Comparison of ENCODE assay signal across 8 mouse cellular contexts in the genomic region with DNA sequence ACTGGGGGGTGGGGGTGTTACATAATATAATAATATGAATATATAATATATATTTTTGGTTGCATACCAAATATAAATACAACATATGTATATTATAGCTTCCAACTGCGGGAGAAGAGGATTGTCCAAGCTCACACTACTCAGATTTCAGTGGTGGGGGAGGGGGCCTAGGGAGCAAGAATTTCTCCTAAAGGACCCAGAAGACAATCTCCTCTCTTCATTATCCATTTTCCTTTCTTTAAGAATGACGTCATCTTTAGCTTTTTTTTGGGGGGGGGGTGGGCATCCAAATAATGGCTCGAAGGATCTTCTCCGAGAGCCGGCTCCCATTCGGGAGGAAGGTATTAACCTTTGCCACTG. TPM values are rescaled to one million over a fixed set of nuclear protein-coding genes. Genes with fewer than 3 reads are reported as not detected.
DNase-seq lines count a peak whose midpoint lies in the region; ATAC-seq lines count a peak whose summit lies in the region.

No protein-coding gene starts in this region.

- no peak for ATAC-seq in kidney, embryonic 15.5 days (replicated peaks; ENCODE audit: low FRiP score)
- ATAC-seq in hindbrain, embryonic 16.5 days, result peak; percentile 10; the same call in 1 of the 2 replicates
- ATAC-seq in midbrain, embryonic 16.5 days, result peak; percentile 4; the same call in 1 of the 2 replicates

- DNase-seq in kidney, postnatal 36 days, result no peak
- DNase-seq in embryonic facial prominence, embryonic 10.5 days (ENCODE audit: low spot score), result peak; percentile 54
- no peak for DNase-seq in gastrocnemius, postnatal 10 days
- DNase-seq in embryo, embryonic 11 days, result no peak
- no peak for DNase-seq in thymus, postnatal 25 days

- peak overlapping the region; percentile 95 for H3K4me2 ChIP-seq in kidney, embryonic 15.5 days
- H3K4me2 ChIP-seq in hindbrain, embryonic 16.5 days (ENCODE audit: low read length), result peak overlapping the region; percentile 84
- H3K4me2 ChIP-seq in midbrain, embryonic 16.5 days (ENCODE audit: low read length), result peak overlapping the region; percentile 81

- peak overlapping the region; percentile 86 for H3K27ac ChIP-seq in kidney, embryonic 15.5 days
- H3K27ac ChIP-seq in embryonic facial prominence, embryonic 10.5 days (replicated peaks), result peak overlapping the region; percentile 72
- peak overlapping the region; percentile 87 for H3K27ac ChIP-seq in hindbrain, embryonic 16.5 days (ENCODE audit: low read depth, low read length)
- H3K27ac ChIP-seq in midbrain, embryonic 16.5 days (ENCODE audit: low read length), result peak overlapping the region; percentile 85

- no peaks in the 10 kb centered on the region for H3K27me3 ChIP-seq in kidney, embryonic 15.5 days
- peaks cover 62% of the 10 kb centered on the region for H3K27me3 ChIP-seq in embryonic facial prominence, embryonic 10.5 days (replicated peaks; ENCODE audit: low read depth, poor library complexity, severe bottlenecking)
- H3K27me3 ChIP-seq in hindbrain, embryonic 16.5 days (replicated peaks; ENCODE audit: control insufficient read depth, insufficient read depth, low read length), result no peaks in the 10 kb centered on the region
- H3K27me3 ChIP-seq in midbrain, embryonic 16.5 days (ENCODE audit: control insufficient read depth, insufficient read depth, low read depth, low read length), result no peaks in the 10 kb centered on the region

- peaks cover 69% of the 10 kb centered on the region for H3K4me1 ChIP-seq in kidney, embryonic 15.5 days
- peaks cover 79% of the 10 kb centered on the region for H3K4me1 ChIP-seq in embryonic facial prominence, embryonic 10.5 days
- H3K4me1 ChIP-seq in hindbrain, embryonic 16.5 days (ENCODE audit: control insufficient read depth, insufficient read depth, low read depth, low read length), result peaks cover 28% of the 10 kb centered on the region
- H3K4me1 ChIP-seq in midbrain, embryonic 16.5 days (ENCODE audit: control insufficient read depth, insufficient read depth, low read length), result peaks cover 41% of the 10 kb centered on the region

- H3K36me3 ChIP-seq in kidney, embryonic 15.5 days, result no peaks in the 10 kb centered on the region
- H3K36me3 ChIP-seq in embryonic facial prominence, embryonic 10.5 days (replicated peaks), result peaks cover 9% of the 10 kb centered on the region; the same call in 1 of the 2 replicates
- H3K36me3 ChIP-seq in hindbrain, embryonic 16.5 days (ENCODE audit: control insufficient read depth, insufficient read depth, low read length), result no peaks in the 10 kb centered on the region
- H3K36me3 ChIP-seq in midbrain, embryonic 16.5 days (ENCODE audit: control insufficient read depth, insufficient read depth, low read length), result no peaks in the 10 kb centered on the region

- 0% methylated on average over 6 of the region's 6 CpGs for WGBS in kidney, embryonic 15.5 days
- WGBS in embryonic facial prominence, embryonic 10.5 days, result under 1% methylated on average over 6 of the region's 6 CpGs
- WGBS in hindbrain, embryonic 16.5 days, result 0% methylated on average over 6 of the region's 6 CpGs
- 0% methylated on average over 6 of the region's 6 CpGs for WGBS in midbrain, embryonic 16.5 days

- peak overlapping the region; percentile 48 for H3K9ac ChIP-seq in kidney, embryonic 15.5 days
- peak overlapping the region; percentile 73 for H3K9ac ChIP-seq in hindbrain, embryonic 16.5 days (ENCODE audit: low read depth, low read length)
- H3K9ac ChIP-seq in midbrain, embryonic 16.5 days (ENCODE audit: low read depth, low read length), result peak overlapping the region; percentile 72

- H3K4me3 ChIP-seq in kidney, embryonic 15.5 days (replicated peaks), result peak overlapping the region; percentile 56
- peak overlapping the region; percentile 67 for H3K4me3 ChIP-seq in embryonic facial prominence, embryonic 10.5 days
- H3K4me3 ChIP-seq in hindbrain, embryonic 16.5 days (ENCODE audit: low read length), result peak overlapping the region; percentile 58
- peak overlapping the region; percentile 51 for H3K4me3 ChIP-seq in midbrain, embryonic 16.5 days (ENCODE audit: low read depth, low read length)

- no peaks in the 10 kb centered on the region for H3K9me3 ChIP-seq in kidney, embryonic 15.5 days (replicated peaks)
- no peaks in the 10 kb centered on the region for H3K9me3 ChIP-seq in embryonic facial prominence, embryonic 10.5 days
- no peaks in the 10 kb centered on the region for H3K9me3 ChIP-seq in hindbrain, embryonic 16.5 days (ENCODE audit: control insufficient read depth, low read length)
- H3K9me3 ChIP-seq in midbrain, embryonic 16.5 days (replicated peaks; ENCODE audit: control insufficient read depth, low read length, poor library complexity, severe bottlenecking), result no peaks in the 10 kb centered on the region

RNA-seq across cellular contexts. Expression of a gene that starts 3.4 kb away (rescaled TPM):
- polyA plus RNA-seq in kidney, embryonic 15.5 days (2015; fragmentation: Nextera tagmentation; extraction: Ambion mirVana), result 90.4 and 94.0 TPM in 2 replicates
- 75.4 and 87.4 TPM in 2 replicates for polyA plus RNA-seq in embryonic facial prominence, embryonic 10.5 days (2016; fragmentation: Nextera tagmentation; extraction: Ambion mirVana)
- polyA plus RNA-seq in hindbrain, embryonic 16.5 days (2015; fragmentation: Nextera tagmentation; extraction: Ambion mirVana), result 51.9 and 65.1 TPM in 2 replicates
- polyA plus RNA-seq in midbrain, embryonic 16.5 days (2015; fragmentation: Nextera tagmentation; extraction: Ambion mirVana), result 42.6 and 42.8 TPM in 2 replicates
- 100 to 1,000 TPM; 306 to 338 TPM for total RNA-seq in gastrocnemius, postnatal 10 days (2021)

RNA-seq across cellular contexts. Expression of a gene that starts 47.0 kb away (rescaled TPM):
- 138 and 150 TPM in 2 replicates for polyA plus RNA-seq in kidney, embryonic 15.5 days (2015; fragmentation: Nextera tagmentation; extraction: Ambion mirVana)
- 474 and 479 TPM in 2 replicates for polyA plus RNA-seq in embryonic facial prominence, embryonic 10.5 days (2016; fragmentation: Nextera tagmentation; extraction: Ambion mirVana)
- polyA plus RNA-seq in hindbrain, embryonic 16.5 days (2015; fragmentation: Nextera tagmentation; extraction: Ambion mirVana), result 465 and 469 TPM in 2 replicates
- 244 and 262 TPM in 2 replicates for polyA plus RNA-seq in midbrain, embryonic 16.5 days (2015; fragmentation: Nextera tagmentation; extraction: Ambion mirVana)
- total RNA-seq in gastrocnemius, postnatal 10 days (2021), result 1 to 10 TPM; 7.0 to 8.3 TPM
